Mouse (Mus musculus) cerebellum, adult 2 months (tissue): ENCODE results near the gene Klhl29.

Source experiments
- CTCF ChIP-seq: fragments of 200-500 bp; IDR thresholded peaks from 2 replicates; pipeline ENCODE4 v1.5.1; 2011; ENCODE audit warnings: low read depth, mild to moderate bottlenecking, control low read depth, low read length, moderate library complexity, borderline replicate concordance; ENCODE audit not compliant: insufficient read depth
- POLR2A ChIP-seq: fragments of 200-500 bp; IDR thresholded peaks from 2 replicates; pipeline ENCODE4 v1.6.1; 2011; ENCODE audit warnings: low read length, control low read depth, borderline replicate concordance; ENCODE audit not compliant: insufficient read depth

- TF ChIP-seq CTCF (no peak), POLR2A (no peak)
Measured at GRCm38 (mm10) chr12:5345088-5345487, 30.4 kb downstream of the Klhl29 start.
